In genomic region chr8:46252456-46252855, GRCm38 (mm10) we compare ENCODE assay signal across 15 mouse cellular contexts. TPM values are rescaled to one million over a fixed set of nuclear protein-coding genes. Genes with fewer than 3 reads are reported as not detected.
DNase-seq lines count a peak whose midpoint lies in the region; ATAC-seq lines count a peak whose summit lies in the region.
"Had no signal": no experiment of that assay in that cellular context is flagged by ENCODE, and none has a peak within 500 bp of the region (broad histone marks: within the 10 kb centered on the region; RNA-seq: fewer than 3 reads in every experiment).

No protein-coding gene starts in this region.

- no peaks in the 10 kb centered on the region for H3K27me3 ChIP-seq in intestine, embryonic 15.5 days (replicated peaks)
- H3K27me3 ChIP-seq in intestine, embryonic 16.5 days (replicated peaks; ENCODE audit: control insufficient read depth, insufficient read depth, low read length): no peaks in the 10 kb centered on the region
- H3K27me3 ChIP-seq in limb, embryonic 13.5 days: no peaks in the 10 kb centered on the region
- H3K27me3 ChIP-seq: forebrain, embryonic 15.5 days had no signal

- DNase-seq in adrenal gland, adult 8-10 months: peak; percentile 7
- no peak for DNase-seq in adrenal gland, postnatal 10 days
- DNase-seq in NIH3T3 (ENCODE audit: low read depth): peak; percentile 22
- DNase-seq in thymus, adult 18-20 months: no peak
- DNase-seq in kidney, postnatal 25 days: no peak
- DNase-seq: cerebellum, adult 11-12 months; kidney, adult 11 months had no signal

- H3K36me3 ChIP-seq in intestine, embryonic 15.5 days: no peaks in the 10 kb centered on the region
- no peaks in the 10 kb centered on the region for H3K36me3 ChIP-seq in intestine, embryonic 16.5 days (ENCODE audit: control insufficient read depth, insufficient read depth, low read length)
- H3K36me3 ChIP-seq in limb, embryonic 13.5 days: no peaks in the 10 kb centered on the region
- H3K36me3 ChIP-seq: forebrain, embryonic 15.5 days; G1E had no signal

- 62% methylated on average over 13 of the region's 13 CpGs for WGBS in intestine, embryonic 15.5 days
- WGBS in intestine, embryonic 16.5 days: 56% methylated on average over 13 of the region's 13 CpGs
- 53% methylated on average over 13 of the region's 13 CpGs for WGBS in limb, embryonic 13.5 days

- no peak overlapping the region for H3K27ac ChIP-seq in intestine, embryonic 15.5 days
- H3K27ac ChIP-seq in intestine, embryonic 16.5 days (ENCODE audit: low read length): no peak overlapping the region
- H3K27ac ChIP-seq in limb, embryonic 13.5 days: no peak overlapping the region
- H3K27ac ChIP-seq: forebrain, embryonic 15.5 days; stomach, postnatal 0 days had no signal

- no peak for ATAC-seq in intestine, embryonic 15.5 days
- no peak for ATAC-seq in intestine, embryonic 16.5 days
- ATAC-seq in limb, embryonic 13.5 days (ENCODE audit: low FRiP score, low read depth): no peak
- ATAC-seq: forebrain, embryonic 15.5 days had no signal

- H3K9me3 ChIP-seq in intestine, embryonic 15.5 days: no peaks in the 10 kb centered on the region
- H3K9me3 ChIP-seq in intestine, embryonic 16.5 days (ENCODE audit: control insufficient read depth, low read length): no peaks in the 10 kb centered on the region
- no peaks in the 10 kb centered on the region for H3K9me3 ChIP-seq in limb, embryonic 13.5 days
- H3K9me3 ChIP-seq: forebrain, embryonic 15.5 days; G1E had no signal

- H3K4me3 ChIP-seq in intestine, embryonic 15.5 days (replicated peaks): no peak overlapping the region
- no peak overlapping the region for H3K4me3 ChIP-seq in intestine, embryonic 16.5 days (ENCODE audit: low read length)
- H3K4me3 ChIP-seq in limb, embryonic 13.5 days: no peak overlapping the region
- H3K4me3 ChIP-seq: forebrain, embryonic 15.5 days had no signal

- 0 out of 2 replicates have a peak, but pooled peaks cover 3% of the 10 kb centered on the region for H3K4me1 ChIP-seq in intestine, embryonic 15.5 days (replicated peaks)
- H3K4me1 ChIP-seq in intestine, embryonic 16.5 days (ENCODE audit: control insufficient read depth, insufficient read depth, low read length): no peaks in the 10 kb centered on the region
- peaks cover 21% of the 10 kb centered on the region for H3K4me1 ChIP-seq in limb, embryonic 13.5 days

- H3K9ac ChIP-seq in intestine, embryonic 15.5 days: no peak overlapping the region
- no peak overlapping the region for H3K9ac ChIP-seq in intestine, embryonic 16.5 days (ENCODE audit: low read depth, low read length)
- no peak overlapping the region for H3K9ac ChIP-seq in limb, embryonic 13.5 days
- H3K9ac ChIP-seq: forebrain, embryonic 15.5 days had no signal

- H3K4me2 ChIP-seq in intestine, embryonic 15.5 days (replicated peaks): peak overlapping the region; percentile 29; the same call in 1 of the 2 replicates
- H3K4me2 ChIP-seq in intestine, embryonic 16.5 days (ENCODE audit: low read depth, low read length): no peak overlapping the region
- H3K4me2 ChIP-seq in limb, embryonic 13.5 days (replicated peaks): peak overlapping the region; percentile 37
- H3K4me2 ChIP-seq: forebrain, embryonic 15.5 days had no signal

RNA-seq across cellular contexts. Expression of gene Slc25a4, which starts 41.4 kb away (rescaled TPM):
- 100 to 1,000 TPM; 161 to 210 (median 183) TPM for total RNA-seq in adrenal gland, adult 8-10 months (2022)
- total RNA-seq in adrenal gland, postnatal 10 days (2021): 100 to 1,000 TPM; 276 to 572 TPM
- polyA plus RNA-seq in intestine, embryonic 15.5 days (2015; fragmentation: Nextera tagmentation; extraction: Ambion mirVana): 396 and 421 TPM in 2 replicates
- polyA plus RNA-seq in intestine, embryonic 16.5 days (2015; fragmentation: Nextera tagmentation; extraction: Ambion mirVana): 360 and 397 TPM in 2 replicates
- 513 and 539 TPM in 2 replicates for polyA plus RNA-seq in limb, embryonic 13.5 days (2015; fragmentation: Nextera tagmentation; extraction: Ambion mirVana)

RNA-seq across cellular contexts. Expression of gene Helt, which starts 42.0 kb away (rescaled TPM):
- under 1 TPM in 1 of 4 experiments, not detected in 3; 0.49 TPM for total RNA-seq in adrenal gland, adult 8-10 months (2022)
- total RNA-seq in adrenal gland, postnatal 10 days (2021): not detected
- polyA plus RNA-seq in intestine, embryonic 15.5 days (2015; fragmentation: Nextera tagmentation; extraction: Ambion mirVana): not detected in 2 replicates
- not detected in 2 replicates for polyA plus RNA-seq in intestine, embryonic 16.5 days (2015; fragmentation: Nextera tagmentation; extraction: Ambion mirVana)
- not detected in 2 replicates for polyA plus RNA-seq in limb, embryonic 13.5 days (2015; fragmentation: Nextera tagmentation; extraction: Ambion mirVana)
- total RNA-seq: granulocyte monocyte progenitor cell, adult 5-6 weeks had no signal
- polyA plus RNA-seq: G1E; limb, embryonic 11.5 days; stomach, postnatal 0 days had no signal

Comparison
In these comparisons a context has a peak if more than half of its experiments do, and no peak if none do; other contexts are left out.
1. DNase-seq: peak in adrenal gland, adult 8-10 months (single experiment) and NIH3T3 (single experiment); none in adrenal gland, postnatal 10 days (single experiment), thymus, adult 18-20 months (0 of 2) and kidney, postnatal 25 days (0 of 2).